Mouse (Mus musculus): Measurements from ENCODE around the gene Igtp.

The Igtp gene

DNA sequence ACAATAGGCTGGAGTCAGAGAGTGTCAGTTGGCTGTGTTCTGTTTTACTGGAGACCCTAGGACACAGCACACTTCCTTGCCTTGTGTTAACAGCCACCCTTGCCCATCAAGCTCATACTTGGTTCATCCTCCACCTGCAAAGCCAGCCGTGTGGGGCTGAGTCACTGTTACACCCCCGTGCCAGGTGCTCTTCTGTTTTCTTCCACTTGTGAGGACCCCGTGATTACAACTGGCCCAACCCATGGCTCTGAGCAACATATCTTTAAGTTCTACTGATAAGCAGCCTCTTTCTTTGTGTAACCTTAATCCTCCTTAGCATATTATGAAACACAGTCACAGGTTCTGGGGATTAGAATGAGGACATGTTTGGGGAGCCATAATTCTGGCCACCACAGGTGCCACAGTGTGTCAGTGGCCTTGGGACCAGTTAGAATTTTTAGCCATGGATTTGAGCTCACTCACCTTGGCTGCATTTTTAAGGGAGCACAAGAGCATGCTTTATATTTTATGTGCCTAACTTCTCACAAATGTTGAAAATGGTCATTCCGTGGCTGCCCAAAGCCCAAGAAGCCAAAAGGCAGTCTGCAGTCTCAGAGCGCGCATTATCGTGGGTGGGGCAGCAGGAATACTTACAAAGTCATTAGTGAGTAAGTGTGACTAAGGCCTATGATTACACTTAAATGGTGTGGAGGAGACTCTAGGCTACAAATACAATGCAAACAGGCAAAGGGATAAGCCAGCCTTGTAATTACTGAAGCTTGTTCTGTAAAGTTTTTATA lies 50.0 kb downstream of the Igtp start:
- in situ Hi-C loops (cut with MboI, MseI) = no loop called here

DNA sequence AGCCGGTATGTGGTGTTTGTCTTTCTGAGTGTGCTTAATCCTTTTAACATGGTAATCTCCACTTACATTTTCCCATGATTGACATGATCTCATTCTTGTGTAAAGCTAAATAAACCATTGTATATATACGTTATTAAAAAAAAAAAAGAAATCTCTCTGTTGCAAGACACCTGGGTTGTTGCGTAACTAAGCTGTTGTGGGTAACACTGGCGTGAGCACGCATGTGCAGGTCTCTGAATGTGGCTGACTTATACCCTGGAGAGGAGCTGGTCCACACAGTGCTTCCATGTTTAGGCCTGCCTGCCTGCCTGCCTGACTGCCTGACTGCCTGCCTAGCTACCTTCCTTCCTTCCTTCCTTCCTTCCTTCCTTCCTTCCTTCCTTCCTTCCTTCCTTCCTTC lies 51.2 kb downstream of the Igtp start:
- in situ Hi-C loops (cut with MboI, MseI) = no loop called here

DNA sequence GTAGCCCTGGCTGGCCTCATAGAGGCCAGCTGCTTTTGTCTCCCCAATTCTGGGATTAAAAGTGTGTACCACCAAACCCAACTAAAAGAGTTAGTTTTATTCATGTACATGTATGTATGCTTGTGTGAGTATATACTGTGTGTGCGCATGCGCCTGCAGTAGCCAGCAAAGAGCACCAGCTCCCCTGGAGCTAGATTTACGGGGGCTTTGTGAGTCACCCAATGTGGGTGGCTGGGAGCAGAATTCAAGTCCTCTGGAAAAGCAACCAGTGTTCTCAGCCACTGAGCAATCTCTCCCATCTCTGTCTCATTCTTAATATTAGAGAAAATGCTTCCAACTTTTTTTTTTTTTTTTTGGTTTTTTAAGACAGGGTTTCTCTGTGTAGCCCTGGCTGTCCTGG lies 55.1 kb downstream of the Igtp start:
- in situ Hi-C loops (cut with MboI, MseI) = no loop called here
